Mouse (Mus musculus) hindbrain, embryonic 11.5 days (tissue): ENCODE results near the gene Sgtb. TPM values are rescaled to one million over a fixed set of nuclear protein-coding genes. Genes with fewer than 3 reads are reported as not detected.

Source experiments
- ATAC-seq: fragments of 200-750 bp; cut with Nextera tagmentation; 2 replicates; pipeline ENCODE4 v1.8.0; 2017; ENCODE audit warnings: mild to moderate bottlenecking, moderate TSS enrichment, moderate library complexity; ENCODE audit not compliant: low FRiP score
- DNase-seq: peaks from one replicate; pipeline ENCODE4 v3.0.0-alpha.2; 2015; ENCODE audit warnings: low spot score
- H3K27ac ChIP-seq: fragments of 300-500 bp; sonication (generic); 2 replicates; pipeline ENCODE4 v1.5.1; 2014; ENCODE audit warnings: mild to moderate bottlenecking, low read depth, low read length
- H3K27me3 ChIP-seq: fragments of 300-500 bp; sonication (generic); 2 replicates; pipeline ENCODE4 v1.6.1; 2014; ENCODE audit warnings: mild to moderate bottlenecking, low read length, moderate library complexity, mixed read lengths; ENCODE audit not compliant: control insufficient read depth, insufficient read depth
- H3K36me3 ChIP-seq: fragments of 300-500 bp; sonication (generic); 2 replicates; pipeline ENCODE4 v1.6.1; 2014; ENCODE audit warnings: mild to moderate bottlenecking, low read length, moderate library complexity, mixed read lengths; ENCODE audit not compliant: control insufficient read depth, insufficient read depth
- H3K4me1 ChIP-seq: fragments of 300-500 bp; sonication (generic); replicated peaks from 2 replicates; pipeline ENCODE4 v1.6.1; 2014; ENCODE audit warnings: low read length, mixed read lengths; ENCODE audit not compliant: control insufficient read depth, insufficient read depth
- H3K4me2 ChIP-seq: fragments of 300-500 bp; sonication (generic); replicated peaks from 2 replicates; pipeline ENCODE4 v1.6.1; 2014; ENCODE audit warnings: mild to moderate bottlenecking, low read depth, low read length
- H3K4me3 ChIP-seq: fragments of 300-500 bp; sonication (generic); 2 replicates; pipeline ENCODE4 v1.5.1; 2014; ENCODE audit warnings: low read depth, low read length
- H3K9ac ChIP-seq: fragments of 300-500 bp; sonication (generic); 2 replicates; pipeline ENCODE4 v1.6.1; 2014; ENCODE audit warnings: low read depth, low read length
- H3K9me3 ChIP-seq: fragments of 300-500 bp; sonication (generic); 2 replicates; pipeline ENCODE4 v1.6.1; 2016; ENCODE audit warnings: low read length; ENCODE audit not compliant: control insufficient read depth
- WGBS: fragments of 180-500 bp; shearing (Covaris S2); extraction: QIAGEN DNeasy Blood & Tissue Kit; methylation state at CpG from one replicate; pipeline ENCODE4 v1.1.7; 2014; 5-methylcytosine and 5-hydroxymethylcytosine counted together
- polyA plus RNA-seq: library from polyadenylated mRNA; unstranded; fragments of >200 nt; fragmentation: Nextera tagmentation; extraction: Ambion mirVana; gene quantifications from 2 replicates; pipeline ENCODE4 v1.2.1, GENCODE M21; 2014

Sgtb gene
- polyA plus RNA-seq, 1 experiment from 2014 or later: 27.9 TPM

GRCm38 (mm10) chr13:104097190-104097589 lies 12.4 kb upstream of the Sgtb start:
- ATAC-seq (no peak), DNase-seq (no peak)
- 96% methylated on average over 7 of the region's 7 CpGs for WGBS
- H3K27me3 ChIP-seq: no peaks in the 10 kb centered on the region
- no peak overlapping the region for H3K4me2 ChIP-seq
- no peak overlapping the region for H3K9ac ChIP-seq
- no peak overlapping the region for H3K27ac ChIP-seq
- H3K36me3 ChIP-seq: no peaks in the 10 kb centered on the region
- H3K4me1 ChIP-seq: no peaks in the 10 kb centered on the region
- H3K4me3 ChIP-seq: no peak overlapping the region
- H3K9me3 ChIP-seq: no peaks in the 10 kb centered on the region

- H3K9ac ChIP-seq: no peak overlapping the region
- WGBS: 87% methylated on average over 4 of the region's 4 CpGs
- no peaks in the 10 kb centered on the region for H3K36me3 ChIP-seq
- H3K27ac ChIP-seq: no peak overlapping the region
- H3K4me2 ChIP-seq: no peak overlapping the region
- DNase-seq: no peak
- no peaks in the 10 kb centered on the region for H3K4me1 ChIP-seq
- no peak for ATAC-seq
- H3K4me3 ChIP-seq: no peak overlapping the region
- H3K27me3 ChIP-seq: no peaks in the 10 kb centered on the region
- no peaks in the 10 kb centered on the region for H3K9me3 ChIP-seq
Measured at GRCm38 (mm10) chr13:104100416-104100815, 9.1 kb upstream of the Sgtb start.

- no peak overlapping the region for H3K4me2 ChIP-seq
- no peaks in the 10 kb centered on the region for H3K9me3 ChIP-seq
- H3K4me3 ChIP-seq: no peak overlapping the region
- H3K27me3 ChIP-seq: no peaks in the 10 kb centered on the region
- 90% methylated on average over 5 of the region's 5 CpGs for WGBS
- DNase-seq (no peak), ATAC-seq (no peak)
- no peak overlapping the region for H3K27ac ChIP-seq
- no peaks in the 10 kb centered on the region for H3K4me1 ChIP-seq
- no peaks in the 10 kb centered on the region for H3K36me3 ChIP-seq
- H3K9ac ChIP-seq: no peak overlapping the region
Measured at GRCm38 (mm10) chr13:104101606-104102235, 7.8 kb upstream of the Sgtb start.

GRCm38 (mm10) chr13:104108651-104109287 lies 772 bp upstream of the Sgtb start:
- Histone ChIP-seq H3K27ac (no peak overlapping the region), H3K9me3 (no peaks in the 10 kb centered on the region), H3K4me2 (peak overlapping the region; percentile 93), H3K4me3 (peak overlapping the region; percentile 78), H3K36me3 (no peaks in the 10 kb centered on the region), H3K9ac (peak overlapping the region; percentile 63), H3K27me3 (no peaks in the 10 kb centered on the region), H3K4me1 (0 out of 2 replicates have a peak, but pooled peaks cover 2% of the 10 kb centered on the region)
- ATAC-seq (peak; percentile 34), DNase-seq (peak; percentile 45)
- WGBS: 1% methylated on average over 24 of the region's 24 CpGs

DNA sequence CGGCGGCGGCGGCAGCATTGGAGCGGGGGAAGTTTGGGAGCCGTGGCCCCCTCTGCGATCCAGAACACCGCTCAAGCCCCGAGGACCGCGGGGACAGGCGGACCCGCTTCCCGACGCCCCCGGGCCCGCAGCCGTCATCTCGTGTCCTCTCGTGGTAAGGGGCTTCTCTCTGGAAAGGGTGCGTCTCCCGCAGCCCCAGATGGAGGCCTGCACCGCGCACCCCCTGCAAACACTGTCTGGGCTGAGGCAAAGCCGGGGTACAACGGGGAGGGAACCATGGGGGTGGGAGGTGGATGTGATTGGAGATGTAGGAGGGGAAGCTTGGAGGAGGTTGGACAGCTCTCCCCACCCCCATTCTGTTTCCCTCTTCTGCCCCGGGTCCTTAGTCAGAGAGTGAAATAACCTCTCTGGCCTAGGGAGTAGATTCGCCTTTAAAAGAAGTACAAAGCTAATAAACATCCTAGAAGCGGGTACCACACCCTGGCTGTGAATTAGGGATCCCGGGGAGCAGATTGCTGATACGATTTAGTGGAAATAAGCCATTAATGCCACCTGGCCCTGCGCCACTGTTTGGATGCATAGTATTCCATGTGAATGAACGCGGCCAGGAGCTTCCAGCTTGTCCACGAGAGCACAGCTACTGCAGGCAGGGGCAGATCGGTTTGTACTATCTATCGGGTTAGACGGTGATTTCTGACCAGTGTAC lies 428 bp downstream of the Sgtb start:
- peak overlapping the region; percentile 93 for H3K4me2 ChIP-seq
- no peaks in the 10 kb centered on the region for H3K27me3 ChIP-seq
- ATAC-seq (peak; percentile 88), DNase-seq (no peak)
- H3K36me3 ChIP-seq: no peaks in the 10 kb centered on the region
- H3K4me1 ChIP-seq: 0 out of 2 replicates have a peak, but pooled peaks cover 2% of the 10 kb centered on the region
- peak overlapping the region; percentile 78 for H3K9ac ChIP-seq
- H3K4me3 ChIP-seq: peak overlapping the region; percentile 78
- peak overlapping the region; percentile 65; the same call in 1 of the 2 replicates for H3K27ac ChIP-seq
- no peaks in the 10 kb centered on the region for H3K9me3 ChIP-seq
- WGBS: 3% methylated on average over 32 of the region's 38 CpGs

- 44% methylated on average over 7 of the region's 7 CpGs for WGBS
- no peaks in the 10 kb centered on the region for H3K9me3 ChIP-seq
- 0 out of 2 replicates have a peak overlapping the region, but pooled peaks have one; percentile 65 for H3K27ac ChIP-seq
- 0 out of 2 replicates have a peak, but pooled peaks cover 2% of the 10 kb centered on the region for H3K4me1 ChIP-seq
- peak overlapping the region; percentile 78 for H3K4me3 ChIP-seq
- H3K9ac ChIP-seq: 0 out of 2 replicates have a peak overlapping the region, but pooled peaks have one; percentile 78
- ATAC-seq (no peak), DNase-seq (no peak)
- no peaks in the 10 kb centered on the region for H3K27me3 ChIP-seq
- peak overlapping the region; percentile 93 for H3K4me2 ChIP-seq
- no peaks in the 10 kb centered on the region for H3K36me3 ChIP-seq
Measured at GRCm38 (mm10) chr13:104110526-104110925, 985 bp downstream of the Sgtb start.

DNA sequence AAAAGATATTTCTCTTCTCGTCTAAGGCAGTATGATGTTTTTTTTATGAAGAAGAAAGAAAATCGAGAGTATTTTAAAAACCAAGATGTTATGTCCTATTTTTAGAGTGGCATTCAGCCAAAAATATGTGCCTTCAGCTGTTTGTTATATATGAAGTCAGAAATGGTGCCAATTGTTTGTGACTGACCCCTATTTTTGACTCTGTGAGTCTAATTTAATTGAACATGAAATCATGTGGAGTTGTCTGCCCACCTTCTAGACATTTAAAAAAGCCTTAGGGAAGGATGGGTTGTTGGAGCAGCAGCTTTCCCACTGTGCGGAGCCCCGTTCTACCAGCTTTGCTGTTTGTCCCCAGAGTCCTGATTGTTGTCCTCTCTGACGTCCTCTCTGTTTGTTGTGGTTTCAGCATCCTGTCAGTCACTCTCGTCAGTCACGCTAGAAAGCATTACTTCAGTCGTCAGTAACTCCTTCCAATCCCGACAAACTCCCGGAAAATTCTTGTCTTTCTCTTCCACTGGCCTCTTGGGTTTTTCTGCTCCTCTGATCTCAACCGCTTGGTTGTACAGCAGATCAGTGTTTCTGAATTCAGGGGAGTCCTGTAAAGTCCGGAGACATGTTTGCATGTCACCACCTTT lies 2.8 kb downstream of the Sgtb start:
- WGBS: 46% methylated on average over 12 of the region's 12 CpGs
- ATAC-seq (no peak), DNase-seq (no peak)
- Histone ChIP-seq H3K27ac (no peak overlapping the region), H3K9ac (no peak overlapping the region), H3K36me3 (no peaks in the 10 kb centered on the region), H3K9me3 (no peaks in the 10 kb centered on the region), H3K4me3 (no peak overlapping the region), H3K27me3 (no peaks in the 10 kb centered on the region), H3K4me2 (no peak overlapping the region), H3K4me1 (0 out of 2 replicates have a peak, but pooled peaks cover 2% of the 10 kb centered on the region)

- no peak overlapping the region for H3K27ac ChIP-seq
- no peaks in the 10 kb centered on the region for H3K36me3 ChIP-seq
- H3K27me3 ChIP-seq: no peaks in the 10 kb centered on the region
- 91% methylated on average over 4 of the region's 4 CpGs for WGBS
- no peaks in the 10 kb centered on the region for H3K4me1 ChIP-seq
- no peak for DNase-seq
- H3K4me2 ChIP-seq: no peak overlapping the region
- H3K4me3 ChIP-seq: no peak overlapping the region
- no peak overlapping the region for H3K9ac ChIP-seq
- ATAC-seq: no peak
- no peaks in the 10 kb centered on the region for H3K9me3 ChIP-seq
Measured at GRCm38 (mm10) chr13:104113782-104114181, 4.2 kb downstream of the Sgtb start.
